ENCODE assay signal across 14 mouse cellular contexts in genomic region chr13:43930081-43930981, GRCm38 (mm10).
DNase-seq lines count a peak whose midpoint lies in the region; ATAC-seq and TF ChIP-seq lines count a peak whose summit lies in the region.
"Had no signal": no experiment of that assay in that cellular context is flagged by ENCODE, and none has a peak within 500 bp of the region (broad histone marks: within the 10 kb centered on the region; RNA-seq: fewer than 3 reads in every experiment).

No protein-coding gene starts in this region.

- no peak for TF ChIP-seq POLR2A in thymus, adult 2 months (IDR thresholded peaks at IDR 0.05; ENCODE audit: control insufficient read depth, extremely low read depth, insufficient read depth, low read length, poor library complexity)

- H3K4me3 ChIP-seq in hindbrain, embryonic 10.5 days, result no peak overlapping the region
- no peak overlapping the region for H3K4me3 ChIP-seq in hindbrain, embryonic 11.5 days (ENCODE audit: low read depth, low read length)
- no peak overlapping the region for H3K4me3 ChIP-seq in embryonic facial prominence, embryonic 14.5 days (ENCODE audit: low read depth, low read length)
- H3K4me3 ChIP-seq in limb, embryonic 10.5 days, result no peak overlapping the region
- H3K4me3 ChIP-seq in thymus, adult 2 months (ENCODE audit: control insufficient read depth, insufficient read depth, low read length), result no peak overlapping the region
- H3K4me3 ChIP-seq in intestine, embryonic 15.5 days (replicated peaks), result no peak overlapping the region
- H3K4me3 ChIP-seq: gastrocnemius, adult 2 months had no signal

- H3K27ac ChIP-seq in hindbrain, embryonic 10.5 days, result peak overlapping the region; percentile 53
- H3K27ac ChIP-seq in hindbrain, embryonic 11.5 days (ENCODE audit: low read depth, low read length), result no peak overlapping the region
- H3K27ac ChIP-seq in embryonic facial prominence, embryonic 14.5 days (replicated peaks; ENCODE audit: low read depth, low read length), result 0 out of 2 replicates have a peak overlapping the region, but pooled peaks have one; percentile 16
- H3K27ac ChIP-seq in limb, embryonic 10.5 days, result peak overlapping the region; percentile 91
- no peak overlapping the region for H3K27ac ChIP-seq in thymus, adult 2 months (ENCODE audit: control insufficient read depth, insufficient read depth, low read length)
- no peak overlapping the region for H3K27ac ChIP-seq in intestine, embryonic 15.5 days
- H3K27ac ChIP-seq: gastrocnemius, adult 2 months had no signal

- peaks cover 3% of the 10 kb centered on the region; the same call in 1 of the 2 replicates for H3K27me3 ChIP-seq in hindbrain, embryonic 10.5 days (ENCODE audit: insufficient read depth, poor library complexity, severe bottlenecking)
- no peaks in the 10 kb centered on the region for H3K27me3 ChIP-seq in hindbrain, embryonic 11.5 days (ENCODE audit: control insufficient read depth, insufficient read depth, low read length)
- no peaks in the 10 kb centered on the region for H3K27me3 ChIP-seq in embryonic facial prominence, embryonic 14.5 days (replicated peaks; ENCODE audit: control insufficient read depth, insufficient read depth, low read length)
- no peaks in the 10 kb centered on the region for H3K27me3 ChIP-seq in limb, embryonic 10.5 days (ENCODE audit: low read depth, poor library complexity, severe bottlenecking)
- no peaks in the 10 kb centered on the region for H3K27me3 ChIP-seq in thymus, adult 2 months (ENCODE audit: control insufficient read depth, insufficient read depth, low read length)
- no peaks in the 10 kb centered on the region for H3K27me3 ChIP-seq in intestine, embryonic 15.5 days (replicated peaks)

- H3K36me3 ChIP-seq in hindbrain, embryonic 10.5 days, result no peaks in the 10 kb centered on the region
- no peaks in the 10 kb centered on the region for H3K36me3 ChIP-seq in hindbrain, embryonic 11.5 days (ENCODE audit: control insufficient read depth, insufficient read depth, low read length)
- H3K36me3 ChIP-seq in embryonic facial prominence, embryonic 14.5 days (ENCODE audit: control insufficient read depth, insufficient read depth, low read length), result no peaks in the 10 kb centered on the region
- 0 out of 2 replicates have a peak, but pooled peaks cover 6% of the 10 kb centered on the region for H3K36me3 ChIP-seq in limb, embryonic 10.5 days
- no peaks in the 10 kb centered on the region for H3K36me3 ChIP-seq in thymus, adult 2 months (ENCODE audit: control insufficient read depth, insufficient read depth, low read length)
- H3K36me3 ChIP-seq in intestine, embryonic 15.5 days, result no peaks in the 10 kb centered on the region

- ATAC-seq in hindbrain, embryonic 11.5 days (ENCODE audit: low FRiP score), result no peak
- ATAC-seq in embryonic facial prominence, embryonic 14.5 days (ENCODE audit: low read depth), result no peak
- ATAC-seq in intestine, embryonic 15.5 days, result no peak
- ATAC-seq: activated CD4-positive, CD25-positive, alpha-beta regulatory T cell, adult 4 months; lung, postnatal 0 days had no signal

- no peak overlapping the region for H3K4me2 ChIP-seq in hindbrain, embryonic 11.5 days (replicated peaks; ENCODE audit: low read depth, low read length)
- H3K4me2 ChIP-seq in embryonic facial prominence, embryonic 14.5 days (ENCODE audit: low read depth, low read length), result no peak overlapping the region
- no peak overlapping the region for H3K4me2 ChIP-seq in intestine, embryonic 15.5 days (replicated peaks)

- peaks cover 8% of the 10 kb centered on the region; the same call in 1 of the 2 replicates for H3K4me1 ChIP-seq in hindbrain, embryonic 10.5 days (replicated peaks)
- no peaks in the 10 kb centered on the region for H3K4me1 ChIP-seq in hindbrain, embryonic 11.5 days (replicated peaks; ENCODE audit: control insufficient read depth, insufficient read depth, low read length)
- H3K4me1 ChIP-seq in embryonic facial prominence, embryonic 14.5 days (ENCODE audit: control insufficient read depth, insufficient read depth, low read length), result peaks cover 4% of the 10 kb centered on the region; the same call in 1 of the 2 replicates
- peaks cover 44% of the 10 kb centered on the region for H3K4me1 ChIP-seq in limb, embryonic 10.5 days
- H3K4me1 ChIP-seq in thymus, adult 2 months (replicated peaks; ENCODE audit: control insufficient read depth, insufficient read depth, low read length), result peaks cover 7% of the 10 kb centered on the region
- H3K4me1 ChIP-seq in intestine, embryonic 15.5 days (replicated peaks), result no peaks in the 10 kb centered on the region

- 0 out of 2 replicates have a peak, but pooled peaks cover 9% of the 10 kb centered on the region for H3K9me3 ChIP-seq in hindbrain, embryonic 10.5 days
- no peaks in the 10 kb centered on the region for H3K9me3 ChIP-seq in hindbrain, embryonic 11.5 days (ENCODE audit: control insufficient read depth, low read length)
- peaks cover 11% of the 10 kb centered on the region; the same call in 1 of the 2 replicates for H3K9me3 ChIP-seq in embryonic facial prominence, embryonic 14.5 days (ENCODE audit: control insufficient read depth, low read length)
- H3K9me3 ChIP-seq in limb, embryonic 10.5 days (replicated peaks), result no peaks in the 10 kb centered on the region
- H3K9me3 ChIP-seq in intestine, embryonic 15.5 days, result no peaks in the 10 kb centered on the region

- no peak overlapping the region for H3K9ac ChIP-seq in hindbrain, embryonic 11.5 days (ENCODE audit: low read depth, low read length)
- no peak overlapping the region for H3K9ac ChIP-seq in embryonic facial prominence, embryonic 14.5 days (ENCODE audit: low read depth, low read length)
- no peak overlapping the region for H3K9ac ChIP-seq in intestine, embryonic 15.5 days

- peak; percentile 23 for DNase-seq in hindbrain, embryonic 10.5 days (ENCODE audit: low spot score)
- DNase-seq in hindbrain, embryonic 11.5 days (ENCODE audit: low spot score), result no peak
- DNase-seq in embryonic facial prominence, embryonic 14.5 days (ENCODE audit: low spot score), result peak; percentile 85
- peak; percentile 84 for DNase-seq in limb, embryonic 10.5 days (ENCODE audit: low spot score)
- peak; percentile 66 for DNase-seq in retina, embryonic 14.5 days (ENCODE audit: low spot score)
- no peak for DNase-seq in thymus, adult 2 months
- no peak for DNase-seq in spleen, postnatal 36 days (ENCODE audit: low spot score in 2 of 2)
- DNase-seq: B cell, adult 2 months; cerebellum, adult 2 months; gastrocnemius, adult 2 months; kidney, adult 11 months had no signal

- WGBS in hindbrain, embryonic 10.5 days, result 72% methylated on average over 19 of the region's 19 CpGs
- 69% methylated on average over 19 of the region's 19 CpGs for WGBS in hindbrain, embryonic 11.5 days
- WGBS in embryonic facial prominence, embryonic 14.5 days, result 30% methylated on average over 19 of the region's 19 CpGs
- WGBS in limb, embryonic 10.5 days, result 25% methylated on average over 19 of the region's 19 CpGs
- 96% methylated on average over 19 of the region's 19 CpGs for WGBS in thymus, adult 2 months
- 78% methylated on average over 19 of the region's 19 CpGs for WGBS in intestine, embryonic 15.5 days

- TF ChIP-seq CTCF in thymus, adult 2 months (IDR thresholded peaks at IDR 0.05; ENCODE audit: borderline replicate concordance, control insufficient read depth, extremely low read depth, insufficient read depth, low read length, poor library complexity), result no peak

Comparison
In these comparisons a context has a peak if more than half of its experiments do, and no peak if none do; other contexts are left out.
1. DNase-seq: peak in hindbrain, embryonic 10.5 days (single experiment), embryonic facial prominence, embryonic 14.5 days (single experiment), limb, embryonic 10.5 days (single experiment) and retina, embryonic 14.5 days (single experiment); none in hindbrain, embryonic 11.5 days (single experiment), thymus, adult 2 months (single experiment) and spleen, postnatal 36 days (0 of 2).
2. H3K27ac ChIP-seq: peak in hindbrain, embryonic 10.5 days (single experiment), embryonic facial prominence, embryonic 14.5 days (single experiment) and limb, embryonic 10.5 days (single experiment); none in hindbrain, embryonic 11.5 days (single experiment), thymus, adult 2 months (single experiment) and intestine, embryonic 15.5 days (single experiment).